Mouse (Mus musculus) limb, embryonic 11.5 days (tissue): ENCODE measurements at regions not wholly inside any gene's neighbourhood (a gene's known extent, or its start where the extent isn't known, plus 50 kb on each side); places are given as distances from the start of the nearest gene placed in this dataset.

Source experiments
- ATAC-seq: fragments of 200-750 bp; cut with Nextera tagmentation; 2 replicates; pipeline ENCODE4 v1.8.0; 2017; ENCODE audit warnings: low read depth; ENCODE audit not compliant: insufficient number of reproducible peaks, low FRiP score, low TSS enrichment
- DNase-seq: peaks from one replicate; pipeline ENCODE4 v3.0.0-alpha.2; 2015; ENCODE audit warnings: low spot score
- H3K27ac ChIP-seq: fragments of 300-500 bp; sonication (generic); replicated peaks from 2 replicates; pipeline ENCODE4 v1.5.1; 2014; ENCODE audit warnings: low read depth, mild to moderate bottlenecking, low read length
- H3K27me3 ChIP-seq: fragments of 300-500 bp; sonication (generic); 2 replicates; pipeline ENCODE4 v1.6.1; 2014; ENCODE audit warnings: mild to moderate bottlenecking, low read length, mixed read lengths; ENCODE audit not compliant: control insufficient read depth, insufficient read depth
- H3K36me3 ChIP-seq: fragments of 300-500 bp; sonication (generic); 2 replicates; pipeline ENCODE4 v1.6.1; 2014; ENCODE audit warnings: mild to moderate bottlenecking, low read length, moderate library complexity, mixed read lengths; ENCODE audit not compliant: control insufficient read depth, insufficient read depth
- H3K4me1 ChIP-seq: fragments of 300-500 bp; sonication (generic); 2 replicates; pipeline ENCODE4 v1.6.1; 2014; ENCODE audit warnings: low read length, mixed read lengths; ENCODE audit not compliant: control insufficient read depth, insufficient read depth
- H3K4me2 ChIP-seq: fragments of 300-500 bp; sonication (generic); 2 replicates; pipeline ENCODE4 v1.6.1; 2014; ENCODE audit warnings: low read depth, mild to moderate bottlenecking, moderate library complexity; ENCODE audit not compliant: severe bottlenecking
- H3K4me3 ChIP-seq: fragments of 300-500 bp; sonication (generic); 2 replicates; pipeline ENCODE4 v1.5.1; 2014; ENCODE audit warnings: low read depth, low read length
- H3K9ac ChIP-seq: fragments of 300-500 bp; sonication (generic); 2 replicates; pipeline ENCODE4 v1.6.1; 2014; ENCODE audit warnings: mild to moderate bottlenecking, low read length
- H3K9me3 ChIP-seq: fragments of 300-500 bp; sonication (generic); 2 replicates; pipeline ENCODE4 v1.6.1; 2016; ENCODE audit warnings: low read length; ENCODE audit not compliant: control insufficient read depth
- WGBS: fragments of 180-500 bp; shearing (Covaris S2); extraction: QIAGEN DNeasy Blood & Tissue Kit; methylation state at CpG from one replicate; pipeline ENCODE4 v1.1.7; 2014; 5-methylcytosine and 5-hydroxymethylcytosine counted together

GRCm38 (mm10) chr13:90584766-90585165, 320.4 kb downstream of the Atp6ap1l start:
- H3K27me3 ChIP-seq = no peaks in the 10 kb centered on the region
- no peak for ATAC-seq
- H3K36me3 ChIP-seq = no peaks in the 10 kb centered on the region
- H3K9ac ChIP-seq = no peak overlapping the region
- DNase-seq = no peak
- 90% methylated on average over 2 of the region's 2 CpGs for WGBS
- no peak overlapping the region for H3K27ac ChIP-seq
- no peaks in the 10 kb centered on the region for H3K4me1 ChIP-seq
- no peaks in the 10 kb centered on the region for H3K9me3 ChIP-seq
- H3K4me2 ChIP-seq = no peak overlapping the region
- H3K4me3 ChIP-seq = no peak overlapping the region

GRCm38 (mm10) chr13:90575371-90575770, 329.8 kb downstream of the Atp6ap1l start:
- ATAC-seq (no peak), DNase-seq (no peak)
- Histone ChIP-seq H3K36me3 (no peaks in the 10 kb centered on the region), H3K9me3 (no peaks in the 10 kb centered on the region), H3K4me2 (no peak overlapping the region), H3K4me1 (no peaks in the 10 kb centered on the region), H3K4me3 (no peak overlapping the region), H3K27ac (no peak overlapping the region), H3K9ac (no peak overlapping the region), H3K27me3 (no peaks in the 10 kb centered on the region)
- WGBS = 91% methylated on average over 2 of the region's 2 CpGs

- Histone ChIP-seq H3K4me1 (no peaks in the 10 kb centered on the region), H3K27me3 (no peaks in the 10 kb centered on the region), H3K9ac (no peak overlapping the region), H3K4me2 (no peak overlapping the region), H3K27ac (no peak overlapping the region), H3K9me3 (no peaks in the 10 kb centered on the region), H3K36me3 (no peaks in the 10 kb centered on the region), H3K4me3 (no peak overlapping the region)
- ATAC-seq = no peak
- no peak for DNase-seq
- 95% methylated on average over 2 of the region's 2 CpGs for WGBS
These were observed 332.6 kb downstream of the Atp6ap1l start for GRCm38 (mm10) chr13:90572580-90572979.

- H3K27me3 ChIP-seq = no peaks in the 10 kb centered on the region
- ATAC-seq (no peak), DNase-seq (no peak)
- no peak overlapping the region for H3K4me2 ChIP-seq
- H3K4me1 ChIP-seq = no peaks in the 10 kb centered on the region
- WGBS = 87% methylated on average over 1 of the region's 1 CpGs
- no peaks in the 10 kb centered on the region for H3K9me3 ChIP-seq
- H3K36me3 ChIP-seq = no peaks in the 10 kb centered on the region
- no peak overlapping the region for H3K9ac ChIP-seq
- no peak overlapping the region for H3K4me3 ChIP-seq
- no peak overlapping the region for H3K27ac ChIP-seq
These were observed 341.8 kb downstream of the Atp6ap1l start for GRCm38 (mm10) chr13:90563183-90563840.

GRCm38 (mm10) chr13:90560095-90560494, 345.1 kb downstream of the Atp6ap1l start:
- H3K4me3 ChIP-seq = no peak overlapping the region
- no peak overlapping the region for H3K9ac ChIP-seq
- no peaks in the 10 kb centered on the region for H3K9me3 ChIP-seq
- WGBS = 88% methylated on average over 1 of the region's 1 CpGs
- H3K27ac ChIP-seq = no peak overlapping the region
- H3K27me3 ChIP-seq = no peaks in the 10 kb centered on the region
- ATAC-seq (no peak), DNase-seq (no peak)
- no peaks in the 10 kb centered on the region for H3K4me1 ChIP-seq
- no peak overlapping the region for H3K4me2 ChIP-seq
- no peaks in the 10 kb centered on the region for H3K36me3 ChIP-seq

GRCm38 (mm10) chr13:90559481-90559880, 345.7 kb downstream of the Atp6ap1l start:
- no peak overlapping the region for H3K4me2 ChIP-seq
- H3K4me1 ChIP-seq = no peaks in the 10 kb centered on the region
- DNase-seq (no peak), ATAC-seq (no peak)
- H3K9ac ChIP-seq = no peak overlapping the region
- H3K27me3 ChIP-seq = no peaks in the 10 kb centered on the region
- H3K9me3 ChIP-seq = no peaks in the 10 kb centered on the region
- no peaks in the 10 kb centered on the region for H3K36me3 ChIP-seq
- WGBS = 92% methylated on average over 2 of the region's 2 CpGs
- no peak overlapping the region for H3K27ac ChIP-seq
- no peak overlapping the region for H3K4me3 ChIP-seq

GRCm38 (mm10) chr13:90551166-90551565, 354.0 kb downstream of the Atp6ap1l start:
- 81% methylated on average over 2 of the region's 2 CpGs for WGBS
- Histone ChIP-seq H3K4me2 (no peak overlapping the region), H3K36me3 (no peaks in the 10 kb centered on the region), H3K4me3 (no peak overlapping the region), H3K27me3 (no peaks in the 10 kb centered on the region), H3K9ac (no peak overlapping the region), H3K4me1 (no peaks in the 10 kb centered on the region), H3K9me3 (no peaks in the 10 kb centered on the region), H3K27ac (no peak overlapping the region)
- ATAC-seq = no peak
- DNase-seq = no peak

- no peaks in the 10 kb centered on the region for H3K9me3 ChIP-seq
- H3K4me1 ChIP-seq = no peaks in the 10 kb centered on the region
- no peaks in the 10 kb centered on the region for H3K27me3 ChIP-seq
- no peak for DNase-seq
- H3K27ac ChIP-seq = no peak overlapping the region
- no peak overlapping the region for H3K4me2 ChIP-seq
- no peak for ATAC-seq
- H3K9ac ChIP-seq = no peak overlapping the region
- no peaks in the 10 kb centered on the region for H3K36me3 ChIP-seq
- WGBS = 88% methylated on average over 1 of the region's 1 CpGs
- H3K4me3 ChIP-seq = no peak overlapping the region
These were observed 358.7 kb downstream of the Atp6ap1l start for GRCm38 (mm10) chr13:90546288-90547035.
